In genomic region chr13:24602978-24603377, GRCm38 (mm10) we compare ENCODE assay signal across 9 mouse cellular contexts. TPM values are rescaled to one million over a fixed set of nuclear protein-coding genes. Genes with fewer than 3 reads are reported as not detected.
DNase-seq lines count a peak whose midpoint lies in the region; ATAC-seq lines count a peak whose summit lies in the region.
"Had no signal": no experiment of that assay in that cellular context is flagged by ENCODE, and none has a peak within 500 bp of the region (broad histone marks: within the 10 kb centered on the region; RNA-seq: fewer than 3 reads in every experiment).

No protein-coding gene starts in this region.

- peak overlapping the region; percentile 34 for H3K4me2 ChIP-seq in forebrain, embryonic 13.5 days
- H3K4me2 ChIP-seq: limb, embryonic 15.5 days had no signal

- H3K9ac ChIP-seq in forebrain, embryonic 13.5 days: no peak overlapping the region
- H3K9ac ChIP-seq: limb, embryonic 15.5 days had no signal

- H3K27ac ChIP-seq in forebrain, embryonic 13.5 days: no peak overlapping the region
- H3K27ac ChIP-seq: limb, embryonic 15.5 days had no signal

- H3K4me1 ChIP-seq in forebrain, embryonic 13.5 days: peaks cover 26% of the 10 kb centered on the region

- no peak overlapping the region for H3K4me3 ChIP-seq in forebrain, embryonic 13.5 days
- H3K4me3 ChIP-seq: limb, embryonic 15.5 days had no signal

- 31% methylated on average over 4 of the region's 4 CpGs for whole genome bisulfite sequencing in forebrain, embryonic 13.5 days

- no peak for ATAC-seq in forebrain, embryonic 13.5 days

- H3K9me3 ChIP-seq in forebrain, embryonic 13.5 days (replicated peaks): no peaks in the 10 kb centered on the region
- H3K9me3 ChIP-seq: limb, embryonic 15.5 days had no signal

- H3K36me3 ChIP-seq in forebrain, embryonic 13.5 days (ENCODE audit: poor library complexity, severe bottlenecking): no peaks in the 10 kb centered on the region
- H3K36me3 ChIP-seq: limb, embryonic 15.5 days had no signal

- no peaks in the 10 kb centered on the region for H3K27me3 ChIP-seq in forebrain, embryonic 13.5 days
- H3K27me3 ChIP-seq: limb, embryonic 15.5 days had no signal

- DNase-seq in kidney, adult 11 months: peak; percentile 18
- no peak for DNase-seq in kidney, adult 18-20 months
- peak; percentile 78 for DNase-seq in induced T-regulatory cell, adult 2 months (ENCODE audit: low read depth)
- DNase-seq in lung, postnatal 4 days: peak; percentile 68 to 80
- DNase-seq in thymus, postnatal 4 days: peak; percentile 58
- DNase-seq in left cerebral cortex, adult 18-20 months (ENCODE audit: low spot score in 2 of 2): no peak
- DNase-seq in left cerebral cortex, postnatal 10 days (ENCODE audit: extremely low spot score in 1 of 2, low spot score in 2 of 2): no peak

- intact Hi-C loops in left cerebral cortex, postnatal 10 days (cut with DNase I): no loop called here

RNA-seq across cellular contexts. Expression of gene Ripor2, which starts 21.0 kb away (rescaled TPM):
- polyA plus RNA-seq in forebrain, embryonic 13.5 days (2015; fragmentation: Nextera tagmentation; extraction: Ambion mirVana): 15.8 and 20.0 TPM in 2 replicates
- total RNA-seq in left cerebral cortex, adult 18-20 months (2021): 10 to 100 TPM; 60.1 to 61.7 TPM
- 10 to 100 TPM; 69.2 to 71.9 TPM for total RNA-seq in left cerebral cortex, postnatal 10 days (2021)

Comparison
In these comparisons a context has a peak if more than half of its experiments do, and no peak if none do; other contexts are left out.
1. DNase-seq: peak in kidney, adult 11 months (single experiment), induced T-regulatory cell, adult 2 months (single experiment), lung, postnatal 4 days (2 of 2) and thymus, postnatal 4 days (single experiment); none in kidney, adult 18-20 months (single experiment), left cerebral cortex, adult 18-20 months (0 of 2) and left cerebral cortex, postnatal 10 days (0 of 2).